Comparison of ENCODE assay signal across 8 mouse cellular contexts in genomic region chr5:124440094-124440701, GRCm38 (mm10). TPM values are rescaled to one million over a fixed set of nuclear protein-coding genes. Genes with fewer than 3 reads are reported as not detected.
DNase-seq lines count a peak whose midpoint lies in the region; ATAC-seq and TF ChIP-seq lines count a peak whose summit lies in the region.

No protein-coding gene starts in this region.

- H3K4me1 ChIP-seq in heart, embryonic 13.5 days = peaks cover 28% of the 10 kb centered on the region
- H3K4me1 ChIP-seq in G1E (ENCODE audit: insufficient read depth, low read depth, low read length) = peaks cover 43% of the 10 kb centered on the region
- H3K4me1 ChIP-seq in hindbrain, embryonic 16.5 days (ENCODE audit: control insufficient read depth, insufficient read depth, low read depth, low read length) = peaks cover 18% of the 10 kb centered on the region
- peaks cover 15% of the 10 kb centered on the region for H3K4me1 ChIP-seq in lung, embryonic 16.5 days (replicated peaks; ENCODE audit: control insufficient read depth, insufficient read depth, low read length)

- no peak for DNase-seq in heart, adult 9 months (ENCODE audit: low spot score in 2 of 2)
- peak; percentile 40 for DNase-seq in G1E (ENCODE audit: low spot score)
- peak; percentile 76 for DNase-seq in retina, embryonic 14.5 days (ENCODE audit: low spot score)
- DNase-seq in yolk sac, embryonic 10.5 days (ENCODE audit: low spot score) = no peak

- H3K9ac ChIP-seq in heart, embryonic 13.5 days = peak overlapping the region; percentile 91
- H3K9ac ChIP-seq in hindbrain, embryonic 16.5 days (ENCODE audit: low read depth, low read length) = peak overlapping the region; percentile 75
- H3K9ac ChIP-seq in lung, embryonic 16.5 days (ENCODE audit: low read length) = peak overlapping the region; percentile 80

- WGBS in heart, embryonic 13.5 days = under 1% methylated on average over 30 of the region's 30 CpGs
- WGBS in hindbrain, embryonic 16.5 days = 0% methylated on average over 29 of the region's 30 CpGs
- whole genome bisulfite sequencing in lung, embryonic 16.5 days = under 1% methylated on average over 30 of the region's 30 CpGs

- ATAC-seq in heart, embryonic 13.5 days (ENCODE audit: extremely low read depth, insufficient number of reproducible peaks, low FRiP score, low TSS enrichment) = peak; percentile 26
- no peak for ATAC-seq in G1E (ENCODE audit: extremely low read depth, insufficient number of reproducible peaks, low FRiP score, poor library complexity, severe bottlenecking)
- peak; percentile 41 for ATAC-seq in erythroid progenitor cell, adult 5-6 weeks (replicated peaks; ENCODE audit: low FRiP score, poor library complexity, severe bottlenecking)
- peak; percentile 80; the same call in 1 of the 2 replicates for ATAC-seq in hindbrain, embryonic 16.5 days
- peak; percentile 67 for ATAC-seq in lung, embryonic 16.5 days (ENCODE audit: low read depth)

- H3K27ac ChIP-seq in heart, embryonic 13.5 days (replicated peaks) = peak overlapping the region; percentile 96
- H3K27ac ChIP-seq in hindbrain, embryonic 16.5 days (ENCODE audit: low read depth, low read length) = peak overlapping the region; percentile 83
- peak overlapping the region; percentile 94 for H3K27ac ChIP-seq in lung, embryonic 16.5 days (ENCODE audit: low read length)

- no peaks in the 10 kb centered on the region for H3K9me3 ChIP-seq in heart, embryonic 13.5 days
- 0 out of 2 replicates have a peak, but pooled peaks cover 2% of the 10 kb centered on the region for H3K9me3 ChIP-seq in G1E (replicated peaks)
- no peaks in the 10 kb centered on the region for H3K9me3 ChIP-seq in hindbrain, embryonic 16.5 days (ENCODE audit: control insufficient read depth, low read length)
- H3K9me3 ChIP-seq in lung, embryonic 16.5 days (ENCODE audit: control insufficient read depth, low read length) = no peaks in the 10 kb centered on the region

- no peak for TF ChIP-seq CTCF in G1E (IDR thresholded peaks at IDR 0.05; ENCODE audit: low read depth, low read length)

- H3K4me3 ChIP-seq in heart, embryonic 13.5 days = peak overlapping the region; percentile 82
- H3K4me3 ChIP-seq in G1E (ENCODE audit: low read depth, low read length) = peak overlapping the region; percentile 82
- peak overlapping the region; percentile 78 for H3K4me3 ChIP-seq in hindbrain, embryonic 16.5 days (ENCODE audit: low read length)
- peak overlapping the region; percentile 90 for H3K4me3 ChIP-seq in lung, embryonic 16.5 days (ENCODE audit: low read length)

- H3K4me2 ChIP-seq in heart, embryonic 13.5 days = peak overlapping the region; percentile 98
- H3K4me2 ChIP-seq in hindbrain, embryonic 16.5 days (ENCODE audit: low read length) = peak overlapping the region; percentile 100
- H3K4me2 ChIP-seq in lung, embryonic 16.5 days (ENCODE audit: low read depth, low read length) = peak overlapping the region; percentile 85

- no peaks in the 10 kb centered on the region for H3K36me3 ChIP-seq in heart, embryonic 13.5 days
- H3K36me3 ChIP-seq in G1E (replicated peaks) = peaks cover 19% of the 10 kb centered on the region
- H3K36me3 ChIP-seq in hindbrain, embryonic 16.5 days (ENCODE audit: control insufficient read depth, insufficient read depth, low read length) = no peaks in the 10 kb centered on the region
- no peaks in the 10 kb centered on the region for H3K36me3 ChIP-seq in lung, embryonic 16.5 days (ENCODE audit: control insufficient read depth, insufficient read depth, low read length)

- H3K27me3 ChIP-seq in heart, embryonic 13.5 days (replicated peaks) = no peaks in the 10 kb centered on the region
- H3K27me3 ChIP-seq in G1E (ENCODE audit: insufficient read depth, low read length) = no peaks in the 10 kb centered on the region
- H3K27me3 ChIP-seq in hindbrain, embryonic 16.5 days (replicated peaks; ENCODE audit: control insufficient read depth, insufficient read depth, low read length) = no peaks in the 10 kb centered on the region
- H3K27me3 ChIP-seq in lung, embryonic 16.5 days (ENCODE audit: control insufficient read depth, insufficient read depth, low read depth, low read length) = no peaks in the 10 kb centered on the region

RNA-seq across cellular contexts. Expression of gene Kmt5a, which starts 0.5 kb away (rescaled TPM):
- polyA plus RNA-seq in heart, embryonic 13.5 days (2015; fragmentation: Nextera tagmentation; extraction: Ambion mirVana) = 26.7 and 34.4 TPM in 2 replicates
- 504 and 585 TPM in 2 replicates for total RNA-seq in G1E (2014; fragmentation: Nextera tagmentation)
- total RNA-seq in G1E (2017) = 85.1 and 91.8 TPM in 2 replicates
- polyA plus RNA-seq in G1E (2012) = 293 and 320 TPM in 2 replicates
- total RNA-seq in erythroid progenitor cell, adult 5-6 weeks (2015; ENCODE audit: low replicate concordance) = 307 and 377 TPM in 2 replicates
- total RNA-seq in erythroid progenitor cell, adult 5-6 weeks (2017; ENCODE audit: low replicate concordance) = 344 and 488 TPM in 2 replicates
- polyA plus RNA-seq in hindbrain, embryonic 16.5 days (2015; fragmentation: Nextera tagmentation; extraction: Ambion mirVana) = 12.0 and 14.6 TPM in 2 replicates
- polyA plus RNA-seq in lung, embryonic 16.5 days (2015; fragmentation: Nextera tagmentation; extraction: Ambion mirVana) = 31.3 and 32.2 TPM in 2 replicates

RNA-seq across cellular contexts. Expression of gene Sbno1, which starts 14.4 kb away (rescaled TPM):
- polyA plus RNA-seq in heart, embryonic 13.5 days (2015; fragmentation: Nextera tagmentation; extraction: Ambion mirVana) = 54.3 and 64.1 TPM in 2 replicates
- total RNA-seq in G1E (2014; fragmentation: Nextera tagmentation) = 260 and 302 TPM in 2 replicates
- 181 and 221 TPM in 2 replicates for total RNA-seq in G1E (2017)
- polyA plus RNA-seq in G1E (2012) = 23.1 and 29.5 TPM in 2 replicates
- total RNA-seq in erythroid progenitor cell, adult 5-6 weeks (2015; ENCODE audit: low replicate concordance) = 43.6 and 59.9 TPM in 2 replicates
- total RNA-seq in erythroid progenitor cell, adult 5-6 weeks (2017; ENCODE audit: low replicate concordance) = 84.5 and 106 TPM in 2 replicates
- polyA plus RNA-seq in hindbrain, embryonic 16.5 days (2015; fragmentation: Nextera tagmentation; extraction: Ambion mirVana) = 83.6 and 84.3 TPM in 2 replicates
- 80.8 and 81.2 TPM in 2 replicates for polyA plus RNA-seq in lung, embryonic 16.5 days (2015; fragmentation: Nextera tagmentation; extraction: Ambion mirVana)

RNA-seq across cellular contexts. Expression of gene Rilpl2, which starts 38.0 kb away (rescaled TPM):
- 12.3 and 14.8 TPM in 2 replicates for polyA plus RNA-seq in heart, embryonic 13.5 days (2015; fragmentation: Nextera tagmentation; extraction: Ambion mirVana)
- total RNA-seq in G1E (2014; fragmentation: Nextera tagmentation) (7.8 and 10.5 TPM in 2 replicates), G1E (2017) (17.3 and 21.4 TPM in 2 replicates)
- polyA plus RNA-seq in G1E (2012) = 28.3 and 30.3 TPM in 2 replicates
- 7.1 and 7.9 TPM in 2 replicates for total RNA-seq in erythroid progenitor cell, adult 5-6 weeks (2015; ENCODE audit: low replicate concordance)
- 5.3 and 7.0 TPM in 2 replicates for total RNA-seq in erythroid progenitor cell, adult 5-6 weeks (2017; ENCODE audit: low replicate concordance)
- polyA plus RNA-seq in hindbrain, embryonic 16.5 days (2015; fragmentation: Nextera tagmentation; extraction: Ambion mirVana) = 28.5 and 31.8 TPM in 2 replicates
- polyA plus RNA-seq in lung, embryonic 16.5 days (2015; fragmentation: Nextera tagmentation; extraction: Ambion mirVana) = 29.4 and 32.7 TPM in 2 replicates

RNA-seq across cellular contexts. Expression of gene Snrnp35, which starts 42.7 kb away (rescaled TPM):
- polyA plus RNA-seq in heart, embryonic 13.5 days (2015; fragmentation: Nextera tagmentation; extraction: Ambion mirVana) = 22.9 and 23.9 TPM in 2 replicates
- total RNA-seq in G1E (2014; fragmentation: Nextera tagmentation) = 8.1 and 10.2 TPM in 2 replicates
- total RNA-seq in G1E (2017) = 9.8 and 10.1 TPM in 2 replicates
- polyA plus RNA-seq in G1E (2012) = 24.4 and 26.6 TPM in 2 replicates
- 1.7 and 7.9 TPM in 2 replicates for total RNA-seq in erythroid progenitor cell, adult 5-6 weeks (2015; ENCODE audit: low replicate concordance)
- total RNA-seq in erythroid progenitor cell, adult 5-6 weeks (2017; ENCODE audit: low replicate concordance) = 9.0 TPM in 1 of 2 replicates, not detected in the other
- 19.6 and 21.9 TPM in 2 replicates for polyA plus RNA-seq in hindbrain, embryonic 16.5 days (2015; fragmentation: Nextera tagmentation; extraction: Ambion mirVana)
- 23.0 and 25.6 TPM in 2 replicates for polyA plus RNA-seq in lung, embryonic 16.5 days (2015; fragmentation: Nextera tagmentation; extraction: Ambion mirVana)

Comparison
In these comparisons a context has a peak if more than half of its experiments do, and no peak if none do; other contexts are left out.
1. DNase-seq: peak in G1E (single experiment) and retina, embryonic 14.5 days (single experiment); none in heart, adult 9 months (0 of 2) and yolk sac, embryonic 10.5 days (single experiment).
2. Peak in every context shown above with its lines, with median percentiles within 50 percentile points of each other: H3K27ac ChIP-seq, H3K4me2 ChIP-seq, H3K4me3 ChIP-seq and H3K9ac ChIP-seq.